Mouse (Mus musculus) cerebellum, adult 9-10 months (tissue): ENCODE results near the gene Zfp143.
"Not testable (repeated sequence)": the region's sequence is repeated elsewhere in the genome, so short reads cannot be mapped to it uniquely, and the experiment has no call there.

Experiments used
- DNase-seq: peaks from one replicate; pipeline ENCODE4 v3.0.0; 2022

Gene Zfp143

GRCm38 (mm10) chr7:110097106-110097793 lies 36.2 kb downstream of the Zfp143 start:
- no peak for DNase-seq

DNA sequence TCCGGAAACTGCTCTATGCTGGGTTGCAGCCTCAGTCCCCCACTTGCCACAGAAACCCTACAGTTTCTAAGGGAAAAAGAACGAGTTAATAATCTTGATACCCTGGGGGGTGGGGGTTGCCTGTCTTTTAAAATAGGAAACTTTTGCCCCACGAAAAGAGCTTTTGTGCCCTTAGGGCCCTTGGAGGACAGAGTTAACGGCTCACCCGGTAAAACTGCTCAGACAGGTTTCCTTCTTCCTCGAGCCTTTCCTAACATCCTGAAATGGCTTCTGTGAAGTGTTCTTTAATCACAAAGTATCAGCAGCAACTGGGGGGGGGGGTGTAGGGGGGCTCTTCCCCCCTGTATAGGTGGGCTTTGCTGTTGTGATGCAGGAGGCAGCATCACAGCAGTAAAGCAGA lies 39.8 kb downstream of the Zfp143 start:
- DNase-seq, result no peak

GRCm38 (mm10) chr7:110101266-110101665 lies 40.2 kb downstream of the Zfp143 start:
- DNase-seq, result no peak

GRCm38 (mm10) chr7:110105041-110105440 lies 44.0 kb downstream of the Zfp143 start:
- DNase-seq, result no peak

- no peak for DNase-seq
Measured at GRCm38 (mm10) chr7:110106633-110107032, 45.6 kb downstream of the Zfp143 start.

DNA sequence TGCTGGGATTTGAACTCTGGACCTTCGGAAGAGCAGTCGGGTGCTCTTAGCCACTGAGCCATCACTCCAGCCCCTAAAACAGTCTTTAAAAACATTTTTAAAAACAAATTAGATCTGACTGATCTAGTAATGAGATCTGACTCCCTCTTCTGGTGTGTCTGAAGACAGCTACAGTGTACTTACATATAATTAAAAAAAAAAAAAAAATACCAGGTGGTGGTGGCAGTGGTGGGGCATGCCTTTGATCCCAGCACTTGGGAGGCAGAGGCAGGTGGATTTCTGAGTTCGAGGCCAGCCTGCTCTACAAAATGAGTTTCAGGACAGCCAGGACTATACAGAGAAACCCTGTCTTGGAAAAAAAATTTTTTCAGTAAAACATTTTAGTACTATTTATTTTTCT lies 47.5 kb downstream of the Zfp143 start:
- not testable (repeated sequence) for DNase-seq

DNA sequence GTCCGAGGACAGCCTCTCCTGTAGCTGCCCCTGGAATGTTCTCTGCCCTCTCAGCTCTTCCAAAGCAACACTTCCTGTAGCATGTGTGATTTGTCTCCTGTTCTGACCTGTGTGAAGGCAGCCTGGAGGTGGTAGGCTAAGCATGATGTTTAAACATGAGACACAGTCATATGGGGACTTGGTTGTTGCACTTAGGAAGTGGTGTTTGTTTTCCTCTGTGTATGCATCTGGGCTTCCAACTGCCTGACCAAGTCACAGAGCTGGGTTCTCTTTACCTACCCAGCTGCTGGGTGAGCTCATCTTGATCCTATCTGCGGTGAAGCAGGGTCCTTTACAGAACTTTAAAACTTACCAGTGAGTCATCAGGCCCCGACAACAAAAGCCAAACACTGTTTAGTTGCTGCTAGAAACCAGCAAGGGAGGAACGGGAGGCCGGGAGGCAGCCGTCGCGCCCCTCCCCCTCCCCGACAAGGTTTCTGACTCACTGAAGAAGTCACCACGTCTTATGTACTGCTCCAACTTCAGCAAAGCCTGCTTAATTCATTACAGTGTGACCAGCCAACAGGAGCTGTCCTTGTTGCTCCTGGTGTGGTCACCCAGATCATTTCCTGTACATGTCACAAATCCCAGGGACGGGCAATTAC lies 48.1 kb downstream of the Zfp143 start:
- DNase-seq, result no peak

GRCm38 (mm10) chr7:110110061-110110656 lies 49.1 kb downstream of the Zfp143 start:
- DNase-seq, result no peak

DNA sequence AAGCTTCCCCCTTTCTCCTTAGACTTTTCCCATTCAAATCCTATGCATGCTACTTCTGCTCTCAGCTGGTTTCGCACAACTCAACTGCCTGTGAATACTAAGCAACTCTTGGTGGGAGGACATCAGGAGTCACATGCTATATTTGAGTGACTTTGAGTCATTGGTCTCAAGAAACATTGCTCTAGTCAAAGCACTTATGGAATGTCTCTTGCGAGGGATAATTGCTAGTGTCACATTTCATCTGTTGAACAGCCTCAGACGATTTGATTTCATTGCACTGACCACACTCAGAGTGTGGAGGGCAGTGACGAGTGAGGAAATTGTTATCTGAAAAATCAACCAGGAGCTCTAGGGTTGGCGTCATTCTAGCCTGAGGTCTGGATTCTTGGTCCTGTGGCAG lies 53.7 kb downstream of the Zfp143 start:
- DNase-seq, result no peak

- no peak for DNase-seq
Measured at GRCm38 (mm10) chr7:110116731-110117291, 55.8 kb downstream of the Zfp143 start.

DNA sequence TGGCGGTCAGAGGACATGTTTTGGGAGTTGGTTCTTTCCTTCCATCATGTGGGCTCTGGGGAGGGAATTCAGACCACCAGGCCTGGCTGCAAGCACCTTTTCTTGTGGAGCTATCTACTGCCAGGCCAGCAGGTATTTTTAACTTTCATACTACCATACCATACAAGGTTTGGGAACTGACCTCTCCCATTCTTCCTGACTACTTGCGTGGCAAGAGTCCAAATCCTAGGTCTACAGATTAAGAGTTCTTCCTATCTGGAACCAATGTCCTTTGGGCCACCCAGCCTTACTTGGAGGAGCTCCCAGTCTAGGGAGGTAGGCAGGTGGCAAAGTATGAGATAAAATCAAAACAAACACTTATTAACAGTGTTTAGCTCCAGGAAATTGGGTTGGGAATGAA lies 57.4 kb downstream of the Zfp143 start:
- no peak for DNase-seq

- no peak for DNase-seq
Measured at GRCm38 (mm10) chr7:110120157-110120784, 59.3 kb downstream of the Zfp143 start.

- no peak for DNase-seq
Measured at GRCm38 (mm10) chr7:110121162-110121515, 60.1 kb downstream of the Zfp143 start.

- peak; percentile 99 for DNase-seq
Measured at GRCm38 (mm10) chr7:110121516-110122288, 60.7 kb downstream of the Zfp143 start, which contains the start of gene Wee1. Gene Wee1, plus strand, starts transcription at chr7:110122046.

GRCm38 (mm10) chr7:110122289-110122564 lies 61.2 kb downstream of the Zfp143 start:
- no peak for DNase-seq

- DNase-seq, result peak; percentile 81
Measured at GRCm38 (mm10) chr7:110122565-110123422, 61.8 kb downstream of the Zfp143 start.

DNA sequence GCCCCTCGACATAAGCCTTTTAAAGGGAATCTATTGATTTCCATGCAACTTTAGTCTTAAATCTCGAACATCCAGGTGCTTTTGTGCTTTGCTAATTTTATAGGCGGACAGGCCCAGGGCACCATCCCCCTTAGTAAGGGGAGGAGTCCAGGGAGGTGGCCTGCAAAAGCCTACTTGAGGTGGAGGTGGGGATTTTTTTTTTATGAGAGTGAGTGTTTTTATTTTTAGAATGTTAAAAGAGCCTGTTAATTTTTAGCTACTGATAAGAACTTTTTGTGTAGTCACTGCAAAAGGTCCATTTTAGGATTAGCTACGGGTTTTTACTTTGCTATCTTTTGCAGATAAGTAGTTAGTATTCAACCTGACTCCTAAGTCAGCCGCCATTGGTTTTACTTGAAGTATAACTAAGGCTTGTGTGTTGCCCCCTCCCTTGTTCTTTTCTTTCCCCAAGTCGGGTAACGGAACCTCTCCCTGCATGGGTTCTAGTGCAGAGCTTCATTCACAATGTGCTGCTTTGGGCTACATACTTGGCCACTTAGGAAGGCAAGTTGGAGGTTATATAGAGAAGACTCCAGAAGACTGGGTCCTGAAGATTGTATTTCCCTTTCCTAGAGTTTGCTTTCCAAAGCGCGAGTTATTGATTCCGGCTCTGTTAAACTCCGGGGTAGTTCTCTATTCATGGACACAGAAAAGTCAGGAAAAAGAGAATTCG lies 63.0 kb downstream of the Zfp143 start:
- DNase-seq, result no peak

DNA sequence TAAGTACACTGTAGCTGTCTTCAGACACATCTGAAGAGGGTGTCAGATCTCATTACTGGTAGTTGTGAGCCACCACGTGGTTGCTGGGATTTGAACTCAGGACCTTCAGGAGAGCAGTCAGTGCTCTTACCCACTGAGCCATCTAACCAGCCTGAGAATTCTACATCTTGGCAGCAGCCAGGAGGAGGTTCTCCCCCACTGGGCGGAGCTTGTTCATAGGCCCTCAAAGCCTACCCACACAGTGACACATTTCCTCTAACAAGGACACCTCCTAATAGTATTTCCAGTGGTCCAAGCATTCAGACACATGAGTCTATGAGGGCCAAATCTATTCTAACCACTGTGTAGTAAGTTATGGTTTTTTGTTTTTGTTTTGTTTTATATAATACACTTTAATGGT lies 67.5 kb downstream of the Zfp143 start:
- no peak for DNase-seq

DNA sequence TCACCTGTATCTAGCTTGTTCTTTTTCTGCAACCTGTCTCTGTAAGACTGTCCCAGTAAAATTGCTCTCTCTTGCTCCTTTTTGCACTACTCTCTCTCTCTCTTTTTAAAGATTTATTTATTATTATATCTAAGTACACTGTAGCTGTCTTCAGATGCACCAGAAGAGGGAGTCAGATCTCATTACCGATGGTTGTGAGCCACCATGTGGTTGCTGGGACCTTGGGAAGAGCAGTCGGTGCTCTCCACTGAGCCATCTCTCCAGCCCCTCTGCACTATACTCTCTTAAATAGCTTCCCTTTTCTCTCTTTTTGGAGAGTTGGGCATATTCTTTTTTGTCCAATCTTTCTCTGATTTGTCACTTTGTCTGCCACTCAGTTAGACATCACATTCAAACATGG lies 71.3 kb downstream of the Zfp143 start:
- not testable (repeated sequence) for DNase-seq

DNA sequence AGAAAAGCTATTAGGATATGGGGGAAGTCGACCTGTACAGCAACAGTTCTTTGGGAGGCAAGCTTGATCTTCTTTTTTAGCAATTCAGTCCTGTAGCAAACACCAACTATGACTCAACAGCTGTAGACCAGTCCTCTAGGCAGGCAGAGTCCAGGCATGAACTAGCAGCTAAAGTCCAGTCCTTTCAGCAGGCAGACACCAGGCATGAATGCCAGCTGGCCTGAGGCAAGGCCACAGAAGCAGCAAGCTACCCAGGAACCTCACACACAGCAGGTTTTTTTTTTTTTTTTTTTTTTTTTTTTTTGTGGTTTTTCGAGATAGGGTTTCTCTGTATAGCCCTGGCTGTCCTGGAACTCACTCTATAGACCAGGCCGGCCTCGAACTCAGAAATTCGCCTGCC lies 73.0 kb downstream of the Zfp143 start:
- no peak for DNase-seq

- DNase-seq, result no peak
Measured at GRCm38 (mm10) chr7:110138538-110138937, 77.5 kb downstream of the Zfp143 start.
